Mouse (Mus musculus) R1 (cell line): Measurements from ENCODE around the gene Entpd7.

Experiments
- DNase-seq: peaks from one replicate; pipeline ENCODE4 v3.0.0-alpha.2; 2018; ENCODE audit warnings: low read depth, low spot score

The Entpd7 gene

DNA sequence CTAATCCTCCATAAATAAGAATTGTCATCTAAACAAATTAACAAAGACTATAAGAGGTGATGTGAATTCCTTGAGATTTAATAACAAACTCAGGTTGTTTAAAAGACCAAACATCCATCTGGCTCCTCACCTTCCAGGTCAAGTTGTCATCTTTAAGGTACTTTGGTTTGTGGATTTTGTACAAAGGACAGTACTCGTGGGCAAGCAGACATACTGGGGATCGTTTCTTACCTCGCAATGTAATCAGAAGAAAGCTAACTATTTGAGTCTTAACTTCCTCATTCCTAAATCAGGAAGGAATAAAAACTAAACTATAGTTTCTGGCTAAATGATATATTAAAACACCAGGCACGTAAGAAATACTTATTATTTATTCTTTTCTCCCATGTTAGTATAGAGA lies 81.1 kb downstream of the Entpd7 start:
- no peak for DNase-seq

DNA sequence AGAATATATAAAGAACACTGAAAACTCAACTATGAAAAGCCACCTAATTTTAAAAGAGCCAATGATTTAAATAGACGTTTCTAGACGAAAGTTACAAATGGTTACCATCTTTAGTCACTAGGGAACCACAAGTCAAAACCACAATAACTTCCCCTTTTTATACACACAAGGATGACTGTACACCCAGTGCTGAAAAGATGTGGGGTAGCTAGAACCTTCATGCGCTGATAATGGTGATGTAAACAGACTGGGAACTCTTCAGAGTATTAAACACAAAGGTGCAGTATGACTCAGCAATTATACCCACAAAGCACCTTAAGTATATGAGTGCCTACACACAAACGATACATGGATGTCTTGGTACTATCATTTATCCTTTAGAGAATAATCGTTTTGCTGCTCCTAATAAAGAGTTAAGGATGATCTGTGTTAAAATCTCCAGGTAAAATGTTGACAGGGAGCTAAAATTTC lies 82.1 kb downstream of the Entpd7 start:
- no peak for DNase-seq

- no peak for DNase-seq
Measured at GRCm38 (mm10) chr19:43772311-43772710, 82.8 kb downstream of the Entpd7 start.

DNA sequence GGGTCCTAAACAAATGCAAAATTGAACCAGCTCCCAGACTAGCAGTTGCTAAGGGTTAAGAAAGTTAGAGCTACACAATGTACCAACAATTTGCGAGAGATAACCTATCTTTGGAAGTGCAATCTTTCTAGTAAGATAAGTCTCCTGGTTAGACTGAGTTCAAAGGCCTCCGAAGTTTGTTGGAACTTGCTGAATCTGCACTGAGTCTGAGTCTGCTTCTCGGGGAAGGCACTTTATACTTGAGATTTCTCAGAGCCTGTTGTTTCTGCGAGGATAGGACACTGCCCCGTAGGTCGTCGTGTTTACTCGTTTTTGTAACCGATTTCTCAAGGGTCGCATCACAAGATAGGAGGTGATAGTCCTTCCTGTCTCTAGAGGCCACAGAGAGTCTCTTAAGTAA lies 86.0 kb downstream of the Entpd7 start:
- DNase-seq, result no peak

GRCm38 (mm10) chr19:43776561-43776960 lies 87.1 kb downstream of the Entpd7 start:
- DNase-seq, result no peak

GRCm38 (mm10) chr19:43777308-43777707 lies 87.8 kb downstream of the Entpd7 start:
- DNase-seq, result no peak

DNA sequence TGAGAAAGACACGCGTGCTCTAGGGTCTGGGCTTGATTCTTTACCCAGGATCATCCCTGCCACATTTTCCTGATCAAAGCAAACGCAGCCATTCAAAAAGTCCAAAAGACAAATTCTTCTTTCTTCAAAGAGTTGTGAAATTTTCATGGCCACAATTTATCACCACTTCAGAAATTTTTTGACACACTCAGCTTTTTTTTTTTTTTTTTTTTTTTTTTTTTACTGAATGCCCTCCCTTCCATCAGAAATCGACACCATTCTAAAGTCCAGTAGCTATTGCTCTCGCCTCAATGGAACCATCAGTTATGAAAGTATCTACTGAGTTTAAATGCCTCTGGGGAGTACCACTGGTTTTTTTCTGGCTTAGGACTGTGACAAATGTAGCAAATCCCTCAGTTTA lies 90.9 kb downstream of the Entpd7 start:
- no peak for DNase-seq

DNA sequence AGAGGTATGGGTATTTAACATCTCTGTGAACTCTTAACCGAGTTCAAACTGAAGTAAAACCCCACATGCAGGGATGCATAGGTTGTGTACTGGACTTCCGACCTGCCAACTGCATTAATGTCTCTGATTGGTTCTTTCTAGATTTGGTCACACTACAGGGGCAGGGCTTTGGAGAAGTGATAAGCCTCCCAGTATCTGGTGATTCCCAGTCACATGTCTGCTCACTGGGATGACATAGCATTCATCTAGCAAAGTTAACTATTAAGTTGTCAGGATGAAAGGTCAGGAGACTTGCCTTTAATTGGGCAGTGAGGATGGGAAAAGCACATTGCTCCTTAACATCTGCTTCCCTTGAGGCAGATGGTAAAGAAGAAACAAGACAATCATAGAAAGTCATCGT lies 92.5 kb downstream of the Entpd7 start, which contains the start of gene Abcc2:
Abcc2 (plus strand) TSS at position 213 of the 400 bp plus-strand sequence.
- no peak for DNase-seq
